Mouse (Mus musculus) intestine, embryonic 14.5 days (tissue): ENCODE measurements around the gene Cyth4. TPM values are rescaled to one million over a fixed set of nuclear protein-coding genes. Genes with fewer than 3 reads are reported as not detected.

Experiments
- ATAC-seq: fragments of 200-750 bp; cut with Nextera tagmentation; replicated peaks from 2 replicates; pipeline ENCODE4 v1.8.0; 2017; ENCODE audit warnings: low read depth, moderate number of reproducible peaks, moderate TSS enrichment, moderate library complexity; ENCODE audit not compliant: low FRiP score, low TSS enrichment
- DNase-seq: peaks from one replicate; pipeline ENCODE4 v3.0.0-alpha.2; 2018; ENCODE audit warnings: low spot score
- H3K27ac ChIP-seq: fragments of 300-500 bp; sonication (generic); 2 replicates; pipeline ENCODE4 v1.5.1; 2014; ENCODE audit warnings: low read depth, mild to moderate bottlenecking, control low read depth
- H3K27me3 ChIP-seq: fragments of 300-500 bp; sonication (generic); replicated peaks from 2 replicates; pipeline ENCODE4 v1.6.1; 2014; ENCODE audit warnings: low read length, control low read depth; ENCODE audit not compliant: control insufficient read depth, insufficient read depth
- H3K36me3 ChIP-seq: fragments of 300-500 bp; sonication (generic); 2 replicates; pipeline ENCODE4 v1.6.1; 2014; ENCODE audit warnings: low read length, control low read depth; ENCODE audit not compliant: control insufficient read depth, insufficient read depth
- H3K4me1 ChIP-seq: fragments of 300-500 bp; sonication (generic); replicated peaks from 2 replicates; pipeline ENCODE4 v1.6.1; 2014; ENCODE audit warnings: low read length, control low read depth, mixed read lengths; ENCODE audit not compliant: control insufficient read depth, insufficient read depth
- H3K4me2 ChIP-seq: fragments of 300-500 bp; sonication (generic); 2 replicates; pipeline ENCODE4 v1.6.1; 2014; ENCODE audit warnings: low read length
- H3K4me3 ChIP-seq: fragments of 300-500 bp; sonication (generic); 2 replicates; pipeline ENCODE4 v1.5.1; 2014; ENCODE audit warnings: low read depth, low read length, control low read depth, mixed read lengths
- H3K9ac ChIP-seq: fragments of 300-500 bp; sonication (generic); 2 replicates; pipeline ENCODE4 v1.6.1; 2014; ENCODE audit warnings: mild to moderate bottlenecking, low read length
- H3K9me3 ChIP-seq: fragments of 300-500 bp; sonication (generic); 2 replicates; pipeline ENCODE4 v1.6.1; 2016; ENCODE audit warnings: low read length, control low read depth; ENCODE audit not compliant: control insufficient read depth
- WGBS: fragments of 180-500 bp; shearing (Covaris S2); extraction: QIAGEN DNeasy Blood & Tissue Kit; methylation state at CpG from one replicate; pipeline ENCODE4 v1.1.7; 2014; 5-methylcytosine and 5-hydroxymethylcytosine counted together
- polyA plus RNA-seq: library from polyadenylated mRNA; unstranded; fragments of >200 nt; fragmentation: Nextera tagmentation; extraction: Ambion mirVana; gene quantifications from 2 replicates; pipeline ENCODE4 v1.2.1, GENCODE M21; 2014

Gene Cyth4
- polyA plus RNA-seq, 1 experiment from 2014 or later, result 4.3 TPM

DNA sequence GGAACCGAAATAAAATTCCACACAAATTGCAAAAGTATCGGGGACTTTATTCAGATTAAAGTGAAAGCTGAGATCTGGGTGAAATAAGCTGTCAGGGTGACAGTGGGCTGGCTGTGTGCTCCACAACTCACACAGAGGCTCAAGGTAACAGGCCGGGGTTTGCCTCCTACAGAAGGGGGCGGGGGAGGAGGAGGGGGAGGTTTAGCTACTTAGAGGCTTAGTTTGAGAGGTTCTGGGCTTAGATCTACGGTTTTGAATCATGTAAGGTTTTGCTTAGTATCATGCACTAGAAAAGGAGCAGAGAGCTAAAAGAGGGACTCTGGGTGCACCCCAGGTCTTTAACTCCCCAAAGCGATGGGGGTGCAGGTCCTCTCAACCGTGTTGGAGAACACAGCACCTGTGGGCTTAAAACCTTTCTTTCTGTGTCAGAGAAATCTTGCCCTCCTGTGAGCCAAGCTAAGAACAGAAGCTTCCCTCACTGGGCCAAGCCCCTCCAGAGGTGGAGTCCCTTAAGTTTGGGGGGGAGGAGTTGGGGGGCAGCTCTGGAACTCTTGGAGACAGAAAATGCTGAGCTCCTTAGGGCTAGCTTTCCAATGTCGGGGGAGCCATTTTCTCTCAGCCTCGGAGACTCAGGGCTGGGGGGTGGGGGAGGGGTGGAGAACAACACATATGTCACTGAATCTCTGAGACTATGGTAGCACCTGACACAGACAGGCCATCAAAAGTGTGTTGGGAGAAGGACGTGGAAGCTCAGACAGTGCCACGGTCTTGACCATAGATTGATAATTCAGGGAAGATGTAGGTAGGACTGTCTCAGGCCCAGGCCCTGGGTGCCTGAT lies 37.5 kb upstream of the Cyth4 start:
- ATAC-seq, result no peak
- no peaks in the 10 kb centered on the region for H3K36me3 ChIP-seq
- no peak for DNase-seq
- no peaks in the 10 kb centered on the region for H3K4me1 ChIP-seq
- no peaks in the 10 kb centered on the region for H3K27me3 ChIP-seq
- whole genome bisulfite sequencing, result 62% methylated on average over 11 of the region's 11 CpGs
- H3K4me2 ChIP-seq, result no peak overlapping the region
- H3K9ac ChIP-seq, result no peak overlapping the region
- no peak overlapping the region for H3K4me3 ChIP-seq
- H3K9me3 ChIP-seq, result no peaks in the 10 kb centered on the region
- no peak overlapping the region for H3K27ac ChIP-seq

DNA sequence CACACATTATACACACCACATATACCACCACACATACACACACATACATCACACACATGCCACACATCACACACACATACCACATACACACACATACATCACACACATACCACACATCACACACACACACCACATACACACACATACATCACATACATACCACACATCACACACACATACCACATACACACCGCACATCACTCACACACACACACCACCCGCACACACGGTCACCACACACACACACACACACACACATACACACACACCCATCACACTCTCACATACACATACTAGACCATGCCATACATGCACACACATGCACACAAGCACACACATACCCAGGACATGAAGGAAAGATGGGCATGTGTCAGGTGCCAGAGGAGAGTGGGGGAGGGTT lies 33.5 kb upstream of the Cyth4 start:
- H3K4me2 ChIP-seq, result no peak overlapping the region
- H3K9ac ChIP-seq, result no peak overlapping the region
- ATAC-seq (no peak), DNase-seq (no peak)
- WGBS, result 91% methylated on average over 3 of the region's 3 CpGs
- H3K27ac ChIP-seq, result no peak overlapping the region
- no peaks in the 10 kb centered on the region for H3K36me3 ChIP-seq
- no peak overlapping the region for H3K4me3 ChIP-seq
- H3K4me1 ChIP-seq, result no peaks in the 10 kb centered on the region
- no peaks in the 10 kb centered on the region for H3K9me3 ChIP-seq
- no peaks in the 10 kb centered on the region for H3K27me3 ChIP-seq

DNA sequence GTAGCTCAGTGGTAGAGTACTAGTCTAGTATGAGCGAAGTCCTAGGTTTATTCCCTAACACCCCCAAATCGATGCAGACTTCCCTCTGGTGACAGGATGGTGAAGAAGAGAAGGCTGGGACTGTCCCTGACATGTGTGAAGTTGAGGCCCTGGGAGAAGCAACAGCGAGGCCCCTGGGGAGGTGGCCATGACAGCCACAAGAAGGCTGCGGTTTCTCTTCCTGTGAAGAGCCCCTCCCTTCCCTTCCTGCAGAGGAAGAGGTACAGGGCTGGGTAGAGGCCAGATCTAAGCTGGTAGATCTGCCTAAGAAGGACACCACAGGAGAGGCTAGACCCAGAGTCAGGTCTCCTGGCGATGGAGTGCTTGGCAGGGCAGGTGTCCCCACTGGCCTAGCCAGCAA lies 32.9 kb upstream of the Cyth4 start:
- no peak for ATAC-seq
- Histone ChIP-seq H3K36me3 (no peaks in the 10 kb centered on the region), H3K4me2 (no peak overlapping the region), H3K4me1 (no peaks in the 10 kb centered on the region), H3K9me3 (no peaks in the 10 kb centered on the region), H3K9ac (no peak overlapping the region), H3K4me3 (no peak overlapping the region), H3K27me3 (no peaks in the 10 kb centered on the region), H3K27ac (no peak overlapping the region)
- no peak for DNase-seq
- 75% methylated on average over 5 of the region's 5 CpGs for WGBS

DNA sequence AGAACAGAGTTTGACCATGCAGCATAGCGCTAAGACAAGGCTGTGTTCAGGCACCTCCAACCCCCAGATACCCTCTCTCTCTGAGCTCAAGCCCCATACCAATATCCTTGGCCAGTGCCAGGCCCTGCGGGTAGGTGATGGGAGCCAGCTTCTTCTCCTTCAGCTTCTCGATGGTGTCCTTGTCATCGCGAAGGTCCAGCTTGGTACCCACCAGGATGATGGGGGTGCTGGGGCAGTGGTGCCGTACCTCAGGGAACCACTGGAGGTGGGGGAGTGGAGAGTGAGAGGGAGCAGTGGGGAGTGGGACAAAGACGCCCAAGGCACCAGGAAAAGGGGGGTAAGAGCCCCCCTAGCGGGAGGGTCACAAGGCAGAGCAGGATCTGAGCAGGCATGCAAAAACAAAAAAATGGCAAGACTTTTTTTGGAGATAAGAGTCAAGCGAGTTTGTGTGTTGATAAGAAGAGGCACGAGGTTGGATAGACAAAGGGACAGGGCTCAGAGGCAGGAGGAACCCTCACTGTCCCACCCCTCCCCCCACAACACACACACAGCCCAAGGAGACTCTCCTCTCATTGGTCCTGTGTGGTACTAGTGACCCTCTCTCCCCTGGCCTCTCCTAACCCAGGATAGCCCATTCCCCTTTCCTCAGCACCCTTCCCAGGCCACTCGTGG lies 31.9 kb upstream of the Cyth4 start:
- Histone ChIP-seq H3K9ac (no peak overlapping the region), H3K27ac (no peak overlapping the region), H3K4me3 (no peak overlapping the region), H3K4me2 (no peak overlapping the region), H3K4me1 (no peaks in the 10 kb centered on the region), H3K9me3 (no peaks in the 10 kb centered on the region), H3K27me3 (no peaks in the 10 kb centered on the region), H3K36me3 (no peaks in the 10 kb centered on the region)
- DNase-seq (no peak), ATAC-seq (no peak)
- WGBS, result 65% methylated on average over 11 of the region's 11 CpGs

DNA sequence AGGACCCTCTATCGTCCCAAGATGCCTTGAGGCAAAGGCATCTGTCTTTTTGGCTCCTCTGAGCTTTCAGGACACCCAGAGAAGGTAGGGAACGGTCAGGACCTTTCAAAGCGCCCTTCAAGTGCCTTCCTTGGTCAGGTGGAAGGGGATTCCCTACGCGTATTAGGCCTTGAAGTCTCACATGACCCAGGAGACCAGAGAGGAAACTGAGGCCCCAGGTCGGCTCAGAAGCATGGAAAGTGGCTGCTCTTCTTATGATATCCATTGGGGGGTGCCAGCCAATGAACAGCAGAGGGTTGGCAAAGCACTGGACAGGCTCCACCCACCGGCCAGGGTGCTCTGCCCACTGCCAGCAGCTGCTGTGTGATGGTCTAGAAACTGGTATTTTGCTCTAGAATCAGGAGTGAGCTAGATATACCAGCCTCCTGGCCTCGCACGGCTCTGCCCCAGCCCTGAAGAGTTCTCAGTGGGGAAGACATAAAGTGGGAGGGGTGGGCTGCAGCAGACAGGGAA lies 29.2 kb upstream of the Cyth4 start:
- no peak overlapping the region for H3K4me2 ChIP-seq
- H3K27me3 ChIP-seq, result no peaks in the 10 kb centered on the region
- WGBS, result 66% methylated on average over 9 of the region's 9 CpGs
- H3K36me3 ChIP-seq, result no peaks in the 10 kb centered on the region
- no peaks in the 10 kb centered on the region for H3K4me1 ChIP-seq
- H3K9me3 ChIP-seq, result no peaks in the 10 kb centered on the region
- H3K9ac ChIP-seq, result no peak overlapping the region
- DNase-seq (no peak), ATAC-seq (no peak)
- no peak overlapping the region for H3K4me3 ChIP-seq
- no peak overlapping the region for H3K27ac ChIP-seq

GRCm38 (mm10) chr15:78570170-78570569 lies 26.7 kb upstream of the Cyth4 start:
- Histone ChIP-seq H3K36me3 (no peaks in the 10 kb centered on the region), H3K9me3 (no peaks in the 10 kb centered on the region), H3K4me1 (no peaks in the 10 kb centered on the region), H3K27me3 (no peaks in the 10 kb centered on the region), H3K27ac (no peak overlapping the region), H3K9ac (no peak overlapping the region), H3K4me3 (no peak overlapping the region), H3K4me2 (no peak overlapping the region)
- 93% methylated on average over 5 of the region's 5 CpGs for WGBS
- no peak for DNase-seq
- no peak for ATAC-seq

GRCm38 (mm10) chr15:78571554-78572269 lies 25.1 kb upstream of the Cyth4 start:
- Histone ChIP-seq H3K4me3 (no peak overlapping the region), H3K27ac (no peak overlapping the region), H3K4me1 (no peaks in the 10 kb centered on the region), H3K9me3 (no peaks in the 10 kb centered on the region), H3K9ac (no peak overlapping the region), H3K36me3 (no peaks in the 10 kb centered on the region), H3K4me2 (no peak overlapping the region), H3K27me3 (no peaks in the 10 kb centered on the region)
- 42% methylated on average over 16 of the region's 16 CpGs for WGBS
- ATAC-seq (no peak), DNase-seq (no peak)

DNA sequence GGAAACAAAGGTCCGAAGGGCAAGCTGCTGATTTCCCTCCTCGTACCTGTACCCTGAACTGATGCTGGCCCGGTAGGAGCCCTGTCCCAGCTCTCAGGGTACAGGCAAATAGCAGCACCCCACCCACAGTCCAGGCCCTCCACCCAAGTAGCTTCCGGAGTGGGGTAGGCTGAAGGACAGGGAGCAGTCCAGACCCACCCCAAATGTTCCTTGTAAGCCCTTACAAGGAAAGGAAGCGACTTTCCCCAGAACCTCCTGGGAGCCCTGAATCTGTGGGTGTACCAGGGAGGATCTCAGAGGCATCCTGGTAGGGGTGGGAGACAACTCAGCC lies 24.6 kb upstream of the Cyth4 start:
- Histone ChIP-seq H3K27me3 (no peaks in the 10 kb centered on the region), H3K27ac (no peak overlapping the region), H3K4me3 (no peak overlapping the region), H3K9ac (no peak overlapping the region), H3K9me3 (no peaks in the 10 kb centered on the region), H3K36me3 (no peaks in the 10 kb centered on the region), H3K4me2 (no peak overlapping the region), H3K4me1 (no peaks in the 10 kb centered on the region)
- ATAC-seq (no peak), DNase-seq (no peak)
- 96% methylated on average over 5 of the region's 5 CpGs for WGBS
